Mouse (Mus musculus) myocyte (in vitro differentiated cells): ENCODE measurements around the gene Mical1.

Source experiments
- CEBPB ChIP-seq: IDR thresholded peaks from 2 replicates; pipeline ENCODE4 v1.6.1; 2011; ENCODE audit warnings: mild to moderate bottlenecking, moderate library complexity; ENCODE audit not compliant: poor library complexity, insufficient read depth, severe bottlenecking
- E2F4 ChIP-seq: IDR thresholded peaks from one replicate; pipeline ENCODE4 v1.6.1; 2011; ENCODE audit warnings: mild to moderate bottlenecking, control low read depth, moderate library complexity; ENCODE audit not compliant: insufficient read depth
- MAX ChIP-seq: IDR thresholded peaks from one replicate; pipeline ENCODE4 v1.6.1; 2011; ENCODE audit warnings: low read depth, mild to moderate bottlenecking, control low read depth
- MYOG ChIP-seq, 3 experiments: IDR thresholded peaks; one replicate each; pipeline ENCODE4 v1.6.1; 2011; ENCODE audit warnings: control low read depth in 2 of 3, low read depth in 2 of 3, mild to moderate bottlenecking in 2 of 3; ENCODE audit not compliant: insufficient read length in 2 of 3, control insufficient read depth in 1 of 3, insufficient read depth in 1 of 3
- POLR2A ChIP-seq: IDR thresholded peaks from one replicate; pipeline ENCODE4 v1.6.1; 2011; ENCODE audit warnings: low read depth, mild to moderate bottlenecking, control low read depth, moderate library complexity; ENCODE audit not compliant: insufficient read length
- POLR2AphosphoS2 ChIP-seq: IDR thresholded peaks from one replicate; pipeline ENCODE4 v1.6.1; 2011; ENCODE audit warnings: low read depth, control low read depth; ENCODE audit not compliant: insufficient read length
- REST ChIP-seq: IDR thresholded peaks from one replicate; pipeline ENCODE4 v1.6.1; 2011; ENCODE audit warnings: mild to moderate bottlenecking, control low read depth, moderate library complexity; ENCODE audit not compliant: insufficient read depth, insufficient read length
- SRF ChIP-seq: IDR thresholded peaks from one replicate; pipeline ENCODE4 v1.6.1; 2011; ENCODE audit warnings: low read depth; ENCODE audit not compliant: control insufficient read depth, insufficient read length

DNA sequence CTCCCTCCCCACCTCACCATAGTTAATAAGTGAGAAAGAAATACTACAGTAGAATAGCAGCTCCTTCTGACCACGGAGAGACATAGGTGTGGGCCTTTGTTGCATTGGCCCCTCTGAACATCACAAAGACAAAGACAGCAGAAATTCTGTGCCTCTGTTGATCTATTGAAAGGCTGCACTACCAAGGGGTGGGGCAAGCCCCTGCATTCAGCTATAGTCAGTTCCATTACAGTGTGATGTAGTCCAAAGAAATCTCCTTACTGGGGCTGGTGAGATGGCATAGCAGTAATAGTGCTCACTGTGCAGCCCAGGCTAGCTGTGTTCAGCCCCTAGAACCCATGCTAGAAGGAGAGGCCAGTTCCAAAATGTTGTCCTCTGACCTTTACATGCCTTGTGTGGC, 28.9 kb downstream of the Mical1 start:
- TF ChIP-seq REST (no peak), CEBPB (no peak), MYOG (IDR thresholded peaks at IDR 0.05; ENCODE audit: control insufficient read depth in 1 of 3, insufficient read depth in 1 of 3, insufficient read length in 2 of 3, low read depth in 2 of 3) (no peak), POLR2A (no peak), POLR2AphosphoS2 (no peak), MAX (no peak), E2F4 (no peak), SRF (no peak)
